Mouse (Mus musculus) ES-Bruce4 (cell line): ENCODE measurements around the gene Kxd1.

Experiments
- CTCF ChIP-seq: IDR thresholded peaks from one replicate; pipeline ENCODE4 v1.8.1; 2011; ENCODE audit warnings: low read depth, low read length
- EP300 ChIP-seq: IDR thresholded peaks from 2 replicates; pipeline ENCODE4 v1.6.1; 2011; ENCODE audit warnings: low read depth, low read length; ENCODE audit not compliant: insufficient read depth

GRCm38 (mm10) chr8:70560564-70560963, 32.8 kb upstream of the Kxd1 start:
- TF ChIP-seq EP300 (no peak), CTCF (no peak)
